Mouse (Mus musculus): ENCODE measurements around the gene Ripply1. TPM values are rescaled to one million over a fixed set of nuclear protein-coding genes. Genes with fewer than 3 reads are reported as not detected.

Gene Ripply1
- polyA plus RNA-seq, 1 experiment from 2014 or later: not detected

DNA sequence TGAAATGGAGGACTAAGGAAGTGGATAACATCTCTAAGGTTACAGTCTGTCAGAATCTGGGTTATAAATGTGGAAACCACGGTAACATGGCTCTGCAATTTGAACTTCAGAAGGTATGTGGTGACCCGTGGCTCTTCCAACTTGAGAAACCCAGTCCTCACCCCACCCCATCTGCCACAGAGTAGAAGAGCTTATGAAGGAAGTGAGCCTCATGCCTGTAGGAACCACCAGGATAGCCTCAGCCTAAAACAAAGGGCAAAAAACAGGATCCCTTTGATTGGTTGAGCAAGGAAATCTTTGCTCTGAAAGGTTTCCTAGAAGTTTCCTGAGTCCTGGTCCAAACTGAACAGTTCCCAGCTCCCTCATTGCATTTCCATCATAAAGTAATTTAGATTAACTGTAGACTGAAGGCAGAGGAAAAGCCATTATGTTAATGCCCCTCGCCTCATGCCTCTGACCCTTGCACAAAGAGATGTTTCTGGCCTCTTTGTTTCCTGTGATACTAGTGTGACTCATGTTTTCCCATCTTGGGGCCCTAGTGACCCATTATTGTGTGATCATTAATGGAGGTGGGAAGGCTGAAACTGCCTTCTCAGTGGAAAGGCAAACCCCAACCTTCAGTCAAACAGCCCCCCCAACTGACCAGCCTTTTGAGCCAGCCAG, 30.6 kb upstream of the Ripply1 start:
- Histone ChIP-seq H3K27ac (replicated peaks in 1 of 2; ENCODE audit: control insufficient read depth in 1 of 2, insufficient read depth in 1 of 2, low read depth in 2 of 2, low read length in 2 of 2) (no peak overlapping the region), H3K36me3 (ENCODE audit: control insufficient read depth, insufficient read depth, low read length) (no peaks in the 10 kb centered on the region), H3K4me3 (ENCODE audit: control insufficient read depth in 1 of 2, insufficient read depth in 1 of 2, low read depth in 1 of 2, low read length in 2 of 2) (no peak overlapping the region), H3K4me1 (ENCODE audit: control insufficient read depth in 2 of 2, insufficient read depth in 2 of 2, low read length in 2 of 2) (no peaks in the 10 kb centered on the region), H3K27me3 (ENCODE audit: control insufficient read depth, insufficient read depth, low read length) (no peaks in the 10 kb centered on the region), H3K9ac (ENCODE audit: low read length) (no peak overlapping the region), H3K9me3 (ENCODE audit: control insufficient read depth, low read length) (no peaks in the 10 kb centered on the region), H3K4me2 (ENCODE audit: low read length) (no peak overlapping the region)
- no peak for ATAC-seq (ENCODE audit: insufficient number of reproducible peaks, insufficient read depth, low FRiP score, low read depth)
- 68% methylated on average over 3 of the region's 3 CpGs for WGBS

DNA sequence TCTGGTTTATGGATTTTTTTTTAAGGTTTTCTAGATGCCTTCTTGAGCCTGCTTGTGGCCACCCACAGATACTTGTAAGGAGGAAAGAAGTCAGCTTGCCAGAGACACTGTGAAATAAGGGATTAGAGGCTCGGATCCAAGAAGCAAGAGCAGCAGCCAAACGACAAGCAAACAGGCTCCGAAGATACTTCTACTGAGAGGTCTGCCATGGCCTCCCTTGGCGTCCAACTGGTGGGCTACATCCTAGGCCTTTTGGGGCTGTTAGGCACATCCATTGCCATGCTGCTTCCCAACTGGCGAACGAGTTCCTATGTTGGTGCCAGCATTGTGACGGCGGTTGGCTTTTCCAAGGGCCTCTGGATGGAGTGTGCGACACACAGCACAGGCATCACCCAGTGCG, 26.3 kb upstream of the Ripply1 start:
- H3K4me1 ChIP-seq (ENCODE audit: control insufficient read depth in 2 of 2, insufficient read depth in 2 of 2, low read length in 2 of 2): no peaks in the 10 kb centered on the region
- no peaks in the 10 kb centered on the region for H3K9me3 ChIP-seq (ENCODE audit: control insufficient read depth, low read length)
- H3K4me2 ChIP-seq (ENCODE audit: low read length): no peak overlapping the region
- ATAC-seq (ENCODE audit: insufficient number of reproducible peaks, insufficient read depth, low FRiP score, low read depth): no peak
- H3K4me3 ChIP-seq (ENCODE audit: control insufficient read depth in 1 of 2, insufficient read depth in 1 of 2, low read depth in 1 of 2, low read length in 2 of 2): no peak overlapping the region
- H3K9ac ChIP-seq (ENCODE audit: low read length): no peak overlapping the region
- H3K36me3 ChIP-seq (ENCODE audit: control insufficient read depth, insufficient read depth, low read length): no peaks in the 10 kb centered on the region
- H3K27me3 ChIP-seq (ENCODE audit: control insufficient read depth, insufficient read depth, low read length): no peaks in the 10 kb centered on the region
- no peak overlapping the region for H3K27ac ChIP-seq (replicated peaks in 1 of 2; ENCODE audit: control insufficient read depth in 1 of 2, insufficient read depth in 1 of 2, low read depth in 2 of 2, low read length in 2 of 2)
- WGBS: 91% methylated on average over 10 of the region's 10 CpGs

DNA sequence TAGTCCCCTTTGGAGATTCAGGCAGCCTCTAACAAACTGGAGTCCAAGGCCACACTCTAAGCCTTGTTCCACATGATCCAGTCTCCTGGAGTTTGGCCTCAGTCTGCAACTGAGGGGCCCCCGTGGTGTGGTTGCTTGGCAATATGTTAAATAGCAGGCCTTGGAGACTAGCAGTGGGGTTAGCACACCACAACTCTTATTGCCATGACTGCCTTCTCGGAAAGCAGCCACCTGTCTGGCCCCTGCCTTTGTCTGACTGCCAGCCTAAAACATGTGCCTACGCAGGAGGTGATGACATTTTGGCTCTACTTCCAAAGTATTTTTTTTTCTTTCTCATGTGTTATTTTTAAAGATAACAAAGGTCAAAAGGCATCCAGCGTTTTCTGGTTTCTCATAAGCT, 25.9 kb upstream of the Ripply1 start:
- no peak overlapping the region for H3K4me2 ChIP-seq (ENCODE audit: low read length)
- H3K27ac ChIP-seq (replicated peaks in 1 of 2; ENCODE audit: control insufficient read depth in 1 of 2, insufficient read depth in 1 of 2, low read depth in 2 of 2, low read length in 2 of 2): no peak overlapping the region
- 54% methylated on average over 4 of the region's 4 CpGs for WGBS
- no peak overlapping the region for H3K9ac ChIP-seq (ENCODE audit: low read length)
- no peaks in the 10 kb centered on the region for H3K27me3 ChIP-seq (ENCODE audit: control insufficient read depth, insufficient read depth, low read length)
- no peak for ATAC-seq (ENCODE audit: insufficient number of reproducible peaks, insufficient read depth, low FRiP score, low read depth)
- H3K4me3 ChIP-seq (ENCODE audit: control insufficient read depth in 1 of 2, insufficient read depth in 1 of 2, low read depth in 1 of 2, low read length in 2 of 2): no peak overlapping the region
- H3K9me3 ChIP-seq (ENCODE audit: control insufficient read depth, low read length): no peaks in the 10 kb centered on the region
- H3K4me1 ChIP-seq (ENCODE audit: control insufficient read depth in 2 of 2, insufficient read depth in 2 of 2, low read length in 2 of 2): no peaks in the 10 kb centered on the region
- H3K36me3 ChIP-seq (ENCODE audit: control insufficient read depth, insufficient read depth, low read length): no peaks in the 10 kb centered on the region

DNA sequence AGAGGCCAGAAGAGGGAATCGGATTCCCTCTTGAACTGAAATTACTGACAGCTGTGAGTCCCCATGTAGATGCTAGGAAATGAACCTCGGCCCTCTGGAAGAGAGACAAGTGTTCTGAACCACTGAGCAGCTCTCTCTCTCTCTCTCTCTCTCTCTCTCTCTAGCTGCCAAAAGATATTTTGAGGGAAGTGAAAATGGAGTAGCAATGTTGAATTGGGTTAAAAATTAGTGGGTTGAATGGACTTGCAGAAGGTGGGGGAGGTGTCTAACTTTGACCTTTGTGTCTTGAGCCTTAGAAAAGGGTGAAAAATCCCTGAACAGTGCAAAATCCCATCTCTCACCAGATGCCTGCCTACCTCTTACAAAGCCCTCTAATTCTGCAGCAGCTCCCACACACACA, 25.2 kb upstream of the Ripply1 start:
- Histone ChIP-seq H3K36me3 (ENCODE audit: control insufficient read depth, insufficient read depth, low read length) (no peaks in the 10 kb centered on the region), H3K4me2 (ENCODE audit: low read length) (no peak overlapping the region), H3K9me3 (ENCODE audit: control insufficient read depth, low read length) (no peaks in the 10 kb centered on the region), H3K27ac (replicated peaks in 1 of 2; ENCODE audit: control insufficient read depth in 1 of 2, insufficient read depth in 1 of 2, low read depth in 2 of 2, low read length in 2 of 2) (no peak overlapping the region), H3K27me3 (ENCODE audit: control insufficient read depth, insufficient read depth, low read length) (no peaks in the 10 kb centered on the region), H3K9ac (ENCODE audit: low read length) (no peak overlapping the region), H3K4me1 (ENCODE audit: control insufficient read depth in 2 of 2, insufficient read depth in 2 of 2, low read length in 2 of 2) (no peaks in the 10 kb centered on the region), H3K4me3 (ENCODE audit: control insufficient read depth in 1 of 2, insufficient read depth in 1 of 2, low read depth in 1 of 2, low read length in 2 of 2) (no peak overlapping the region)
- WGBS: 67% methylated on average over 2 of the region's 2 CpGs
- no peak for ATAC-seq (ENCODE audit: insufficient number of reproducible peaks, insufficient read depth, low FRiP score, low read depth)

DNA sequence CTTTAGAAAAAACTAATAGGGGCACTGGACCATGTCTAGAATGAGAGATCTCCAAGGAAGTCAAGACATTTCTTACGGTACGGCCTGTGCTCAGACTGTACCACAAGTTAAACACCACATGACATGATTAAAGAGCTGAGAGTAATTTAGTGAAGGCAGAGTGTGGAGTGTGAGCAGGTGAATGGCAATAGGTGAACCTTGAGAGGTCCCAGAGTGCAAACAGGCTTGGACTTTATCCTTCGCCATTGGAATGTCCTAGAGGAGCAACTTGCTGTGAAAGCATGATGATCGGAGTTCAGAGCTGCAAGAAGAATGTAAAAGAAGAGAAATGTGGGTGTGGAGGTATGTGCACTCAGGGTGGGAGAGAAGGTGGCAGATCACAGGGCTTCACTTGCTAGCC, 23.8 kb upstream of the Ripply1 start:
- Histone ChIP-seq H3K27ac (replicated peaks in 1 of 2; ENCODE audit: control insufficient read depth in 1 of 2, insufficient read depth in 1 of 2, low read depth in 2 of 2, low read length in 2 of 2) (no peak overlapping the region), H3K9me3 (ENCODE audit: control insufficient read depth, low read length) (no peaks in the 10 kb centered on the region), H3K9ac (ENCODE audit: low read length) (no peak overlapping the region), H3K4me2 (ENCODE audit: low read length) (no peak overlapping the region), H3K27me3 (ENCODE audit: control insufficient read depth, insufficient read depth, low read length) (no peaks in the 10 kb centered on the region), H3K4me1 (ENCODE audit: control insufficient read depth in 2 of 2, insufficient read depth in 2 of 2, low read length in 2 of 2) (no peaks in the 10 kb centered on the region), H3K36me3 (ENCODE audit: control insufficient read depth, insufficient read depth, low read length) (no peaks in the 10 kb centered on the region), H3K4me3 (ENCODE audit: control insufficient read depth in 1 of 2, insufficient read depth in 1 of 2, low read depth in 1 of 2, low read length in 2 of 2) (no peak overlapping the region)
- no peak for ATAC-seq (ENCODE audit: insufficient number of reproducible peaks, insufficient read depth, low FRiP score, low read depth)
- 91% methylated on average over 4 of the region's 4 CpGs for WGBS

DNA sequence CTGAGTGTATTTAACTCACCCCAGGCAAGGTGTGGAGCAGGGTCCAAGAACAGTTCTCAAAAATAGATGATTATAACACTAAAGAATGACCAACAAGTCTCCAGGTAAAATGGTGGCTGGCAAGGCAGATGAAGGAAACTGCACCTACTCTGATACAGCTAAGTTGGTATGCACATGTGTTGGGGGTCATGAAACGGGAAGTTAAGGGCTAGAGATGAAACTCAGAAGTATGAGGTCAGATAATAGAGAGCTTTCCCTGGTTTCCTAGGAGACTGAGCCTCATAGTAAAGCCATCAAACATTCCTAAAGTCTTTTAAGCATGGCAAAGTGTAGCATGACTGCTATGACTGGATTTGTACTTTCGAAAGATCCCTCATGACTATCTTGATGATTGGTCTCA, 20.9 kb upstream of the Ripply1 start:
- Histone ChIP-seq H3K36me3 (ENCODE audit: control insufficient read depth, insufficient read depth, low read length) (no peaks in the 10 kb centered on the region), H3K4me2 (ENCODE audit: low read length) (no peak overlapping the region), H3K4me1 (ENCODE audit: control insufficient read depth in 2 of 2, insufficient read depth in 2 of 2, low read length in 2 of 2) (no peaks in the 10 kb centered on the region), H3K4me3 (ENCODE audit: control insufficient read depth in 1 of 2, insufficient read depth in 1 of 2, low read depth in 1 of 2, low read length in 2 of 2) (no peak overlapping the region), H3K27me3 (ENCODE audit: control insufficient read depth, insufficient read depth, low read length) (no peaks in the 10 kb centered on the region), H3K27ac (replicated peaks in 1 of 2; ENCODE audit: control insufficient read depth in 1 of 2, insufficient read depth in 1 of 2, low read depth in 2 of 2, low read length in 2 of 2) (no peak overlapping the region), H3K9me3 (ENCODE audit: control insufficient read depth, low read length) (no peaks in the 10 kb centered on the region), H3K9ac (ENCODE audit: low read length) (no peak overlapping the region)
- ATAC-seq (ENCODE audit: insufficient number of reproducible peaks, insufficient read depth, low FRiP score, low read depth): no peak
- WGBS: 65% methylated on average over 2 of the region's 2 CpGs

DNA sequence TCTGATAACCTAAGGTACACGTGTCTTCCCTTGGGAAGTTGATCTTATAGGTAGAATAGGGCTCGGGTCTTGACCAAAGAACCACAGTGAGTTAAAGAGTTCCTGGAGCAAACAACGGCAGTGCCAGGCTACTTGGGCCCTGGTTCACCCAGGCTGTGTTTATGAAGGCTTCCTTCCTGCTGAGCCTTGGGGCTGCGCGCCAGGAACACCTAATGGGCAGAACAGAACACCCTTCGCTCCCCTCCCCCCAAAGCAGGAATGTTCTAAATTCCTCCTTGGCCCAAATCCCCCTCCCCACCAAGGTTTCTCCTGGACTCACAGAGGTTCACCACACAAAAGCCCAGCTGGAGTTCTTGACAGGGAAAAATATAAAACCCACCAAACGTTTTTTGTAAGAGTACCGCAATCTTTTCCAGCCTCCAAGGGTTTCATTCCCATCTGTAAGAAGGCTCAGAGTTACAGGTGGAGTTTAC, 18.3 kb upstream of the Ripply1 start, which contains the start of gene Cldn2:
Gene Cldn2 (plus strand): TSS at position 423 of the 473 bp plus-strand sequence.
- 65% methylated on average over 8 of the region's 8 CpGs for WGBS

DNA sequence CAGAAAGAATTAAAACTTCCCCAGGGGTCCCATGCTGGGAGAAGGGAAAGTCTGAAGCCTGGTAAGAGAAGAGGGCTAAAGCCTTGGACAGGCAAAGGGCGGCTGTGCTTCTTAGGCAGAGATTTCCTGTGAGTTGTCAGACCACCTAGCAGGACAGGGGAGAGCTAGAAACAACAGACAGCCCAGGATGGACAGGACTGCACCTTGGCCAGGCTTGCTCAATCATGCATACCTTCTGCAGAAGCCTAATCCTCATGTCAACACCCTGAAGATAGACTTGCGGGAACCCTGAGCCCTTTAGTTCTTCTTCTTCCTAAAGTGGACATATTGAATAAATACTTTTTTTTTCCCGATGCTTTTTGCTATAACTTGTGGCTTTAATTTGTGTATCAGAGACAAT, 17.8 kb upstream of the Ripply1 start:
- no peak for ATAC-seq (ENCODE audit: insufficient number of reproducible peaks, insufficient read depth, low FRiP score, low read depth)

More for the DNA sequence above, 18.3 kb upstream of the Ripply1 start, which contains the start of gene Cldn2:
- no peak within 1 kb of the TSS for H3K9ac ChIP-seq (ENCODE audit: low read length)
- no peaks in the 10 kb centered on the region for H3K27me3 ChIP-seq (ENCODE audit: control insufficient read depth, insufficient read depth, low read length)
- H3K36me3 ChIP-seq (ENCODE audit: control insufficient read depth, insufficient read depth, low read length): no peaks in the 10 kb centered on the region
- no peaks in the 10 kb centered on the region for H3K4me1 ChIP-seq (ENCODE audit: control insufficient read depth in 2 of 2, insufficient read depth in 2 of 2, low read length in 2 of 2)
- H3K9me3 ChIP-seq (ENCODE audit: control insufficient read depth, low read length): no peaks in the 10 kb centered on the region
- no peak within 1 kb of the TSS for H3K4me3 ChIP-seq (ENCODE audit: control insufficient read depth in 1 of 2, insufficient read depth in 1 of 2, low read depth in 1 of 2, low read length in 2 of 2)
- no peak within 1 kb of the TSS for H3K27ac ChIP-seq (replicated peaks in 1 of 2; ENCODE audit: control insufficient read depth in 1 of 2, insufficient read depth in 1 of 2, low read depth in 2 of 2, low read length in 2 of 2)
- no peak within 1 kb of the TSS for H3K4me2 ChIP-seq (ENCODE audit: low read length)
- ATAC-seq (ENCODE audit: insufficient number of reproducible peaks, insufficient read depth, low FRiP score, low read depth): no peak

More for the DNA sequence above, 17.8 kb upstream of the Ripply1 start:
- Histone ChIP-seq H3K9me3 (ENCODE audit: control insufficient read depth, low read length) (no peaks in the 10 kb centered on the region), H3K9ac (ENCODE audit: low read length) (no peak overlapping the region), H3K4me2 (ENCODE audit: low read length) (no peak overlapping the region), H3K4me3 (ENCODE audit: control insufficient read depth in 1 of 2, insufficient read depth in 1 of 2, low read depth in 1 of 2, low read length in 2 of 2) (no peak overlapping the region), H3K4me1 (ENCODE audit: control insufficient read depth in 2 of 2, insufficient read depth in 2 of 2, low read length in 2 of 2) (no peaks in the 10 kb centered on the region), H3K36me3 (ENCODE audit: control insufficient read depth, insufficient read depth, low read length) (no peaks in the 10 kb centered on the region), H3K27ac (replicated peaks in 1 of 2; ENCODE audit: control insufficient read depth in 1 of 2, insufficient read depth in 1 of 2, low read depth in 2 of 2, low read length in 2 of 2) (no peak overlapping the region), H3K27me3 (ENCODE audit: control insufficient read depth, insufficient read depth, low read length) (no peaks in the 10 kb centered on the region)
- 64% methylated on average over 3 of the region's 3 CpGs for whole genome bisulfite sequencing

All from heart, embryonic 14.5 days (tissue).